Mouse (Mus musculus): Measurements from ENCODE around the gene Ghsr.

Ghsr gene

GRCm38 (mm10) chr3:27411286-27411685 is 40.1 kb downstream of the Ghsr start:
- no peak for DNase-seq (ENCODE audit: low read depth, low spot score)

DNA sequence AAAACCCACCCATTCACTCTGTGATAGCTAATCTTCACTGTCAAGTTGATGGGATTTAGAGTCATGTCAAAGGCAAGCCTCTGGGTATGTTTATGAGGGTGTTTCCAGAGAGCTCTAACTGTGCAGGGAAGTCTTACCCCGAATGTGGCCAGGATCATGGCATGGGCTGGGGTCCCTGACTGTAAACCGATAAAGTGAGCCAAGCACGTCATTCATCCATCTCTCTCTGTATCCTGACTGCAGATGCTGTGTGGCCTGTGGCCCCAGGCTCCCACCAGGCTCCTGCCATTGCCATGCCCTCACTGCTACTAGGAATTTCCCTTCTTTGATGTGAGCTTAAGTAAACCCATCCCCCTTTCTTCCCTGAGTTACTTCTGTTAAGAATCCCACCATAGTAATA is 42.4 kb downstream of the Ghsr start:
- DNase-seq (ENCODE audit: low read depth, low spot score), result no peak

GRCm38 (mm10) chr3:27416786-27417185 is 45.6 kb downstream of the Ghsr start:
- no peak for DNase-seq (ENCODE audit: low read depth, low spot score)

DNA sequence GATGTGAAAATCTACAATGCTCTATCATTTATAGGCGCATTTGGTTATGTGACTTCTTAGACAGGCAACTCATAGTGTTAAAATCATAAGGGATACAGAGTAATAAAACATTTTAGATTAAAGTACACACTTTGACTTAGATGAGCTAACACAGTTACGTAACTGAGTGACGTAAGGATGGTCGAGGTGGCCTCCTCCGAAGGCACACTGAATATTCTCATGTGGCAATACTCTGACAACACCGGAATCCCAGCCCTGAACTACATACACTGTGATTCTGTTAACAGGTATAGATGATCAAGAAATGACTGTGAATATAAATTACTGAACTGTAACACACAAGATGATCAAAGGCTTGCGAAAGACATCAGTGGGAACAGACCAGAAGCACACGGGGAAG is 47.5 kb downstream of the Ghsr start:
- no peak for DNase-seq (ENCODE audit: low read depth, low spot score)

- no peak for DNase-seq (ENCODE audit: low read depth, low spot score)
Observed at GRCm38 (mm10) chr3:27421980-27422379, 50.8 kb downstream of the Ghsr start.

DNA sequence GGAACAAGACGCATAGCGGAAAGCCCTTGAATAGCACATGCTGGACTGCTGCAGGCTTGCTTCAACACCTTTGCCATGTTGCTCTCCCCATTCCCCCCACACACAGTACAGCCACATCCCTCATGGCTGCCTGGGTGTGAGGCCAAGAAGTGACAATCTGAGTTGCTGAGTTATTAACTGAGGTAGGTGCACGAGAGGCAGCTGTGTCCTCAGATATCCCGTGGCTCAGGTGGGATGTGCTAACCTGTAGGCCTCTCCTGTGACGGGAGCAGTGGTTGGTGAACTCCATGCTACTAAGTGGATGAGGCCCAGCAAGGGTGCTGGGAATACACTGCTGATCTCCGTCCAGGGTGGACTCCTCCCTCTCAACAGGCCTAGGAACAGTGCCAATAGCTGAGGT is 51.4 kb downstream of the Ghsr start:
- no peak for DNase-seq (ENCODE audit: low read depth, low spot score)

DNA sequence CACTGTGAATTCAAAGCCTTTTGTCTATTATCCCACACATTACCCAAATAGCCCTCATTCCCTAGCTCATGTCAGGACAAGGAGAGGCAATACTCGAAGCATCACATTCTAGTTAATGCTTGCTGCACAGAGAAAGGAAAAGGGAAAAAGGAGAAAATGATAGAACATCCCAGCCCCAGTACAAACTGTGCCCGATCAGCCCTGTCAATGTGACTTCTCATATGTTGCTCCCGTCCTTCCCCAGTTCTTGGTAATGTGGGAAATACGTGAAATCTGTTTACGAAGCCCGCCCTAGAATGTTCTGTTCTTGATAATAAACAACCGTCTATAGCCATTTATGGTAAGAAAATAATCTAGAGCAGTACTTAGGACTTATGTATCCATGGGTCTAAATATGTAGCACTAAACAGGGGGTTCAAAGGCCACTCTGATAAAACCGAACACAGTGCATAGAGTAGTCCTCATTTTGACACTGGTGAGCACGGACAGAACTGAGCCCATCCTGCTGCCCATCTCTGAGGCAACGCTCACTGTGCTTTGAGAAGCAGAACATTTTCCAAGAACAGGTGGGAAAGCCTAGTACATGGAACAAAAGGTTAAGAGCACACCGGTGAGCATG is 53.0 kb downstream of the Ghsr start:
- no peak for DNase-seq (ENCODE audit: low read depth, low spot score)

DNA sequence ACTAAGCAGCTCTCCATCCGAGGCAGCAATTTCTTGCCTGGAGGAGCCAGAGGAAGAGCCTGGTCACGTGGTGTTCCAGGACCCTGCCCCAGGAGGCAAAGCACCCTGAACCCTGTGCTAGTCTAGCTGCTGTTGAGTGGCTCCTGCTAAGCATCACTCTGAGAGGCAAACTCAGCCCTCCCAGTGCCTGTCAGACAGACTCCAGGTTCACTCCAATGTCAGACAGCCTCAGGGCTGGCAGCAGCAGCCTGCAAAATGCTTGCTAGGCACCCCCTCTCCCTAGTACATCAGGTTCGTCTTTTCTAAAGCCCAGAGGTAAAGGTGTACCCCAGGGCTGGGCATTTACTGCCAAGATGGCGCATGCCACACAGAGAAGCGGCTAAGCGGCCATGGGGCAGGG is 56.3 kb downstream of the Ghsr start:
- DNase-seq (ENCODE audit: low read depth, low spot score), result no peak
